Mouse (Mus musculus) layer of hippocampus, postnatal 10 days (tissue): ENCODE data around the gene 5730409E04Rik. TPM values are rescaled to one million over a fixed set of nuclear protein-coding genes. Genes with fewer than 3 reads are reported as not detected.

Source experiments
- DNase-seq, 2 experiments: peaks; one replicate each; pipeline ENCODE4 v3.0.0; 2021; ENCODE audit warnings: low spot score in 2 of 2
- microRNA-seq, 2 experiments: library from miRNA; unstranded; fragments of <30 nt; microRNA quantifications; one replicate each; pipeline ENCODE4 v1.2.0; 2021
- total RNA-seq, 2 experiments: library from RNA; stranded (reverse); gene quantifications; 2 replicates each; pipeline ENCODE4 v1.2.3; 2021

5730409E04Rik gene
- total RNA-seq, 2 experiments from 2014 or later, result 57.3 to 58.1 TPM

DNA sequence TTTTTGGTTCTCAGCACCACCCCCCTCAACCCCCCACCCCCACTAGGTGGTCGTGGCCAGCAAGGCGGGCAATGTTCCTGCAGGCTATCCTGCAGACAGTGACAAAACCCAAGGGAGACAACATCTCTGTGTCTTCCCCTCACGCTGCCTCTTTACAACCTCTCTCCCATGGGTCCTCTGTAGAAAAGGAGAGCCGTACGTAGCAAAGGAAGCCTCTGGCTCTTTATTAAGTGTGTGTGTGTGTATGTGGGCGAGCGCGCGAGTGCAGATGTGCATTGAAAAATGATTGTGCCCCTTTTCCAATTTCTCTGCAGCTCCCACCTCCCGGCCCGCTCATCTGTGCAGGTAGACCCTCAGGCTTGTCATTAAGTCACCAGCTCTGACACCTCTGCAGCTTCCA, 26.7 kb downstream of the 5730409E04Rik start:
- no peak for DNase-seq

DNA sequence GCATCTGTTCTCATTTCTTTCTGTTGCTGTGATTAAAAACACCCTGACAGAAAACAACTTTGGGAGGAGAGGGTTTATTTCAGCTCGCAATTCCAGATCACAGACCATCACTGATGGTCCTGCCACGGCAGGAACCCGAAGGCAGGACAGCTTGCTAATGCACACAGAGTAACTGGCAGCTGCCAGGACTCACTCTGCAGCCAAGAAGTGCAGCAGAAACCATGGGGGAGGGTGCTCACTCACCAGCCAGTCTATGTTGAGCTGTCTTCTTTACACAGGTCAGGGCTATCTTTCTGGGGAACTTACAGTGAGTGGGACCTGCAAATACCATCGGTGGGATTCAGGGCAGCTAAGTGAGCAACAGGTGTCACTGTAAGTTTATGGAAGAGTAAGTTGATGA, 27.8 kb downstream of the 5730409E04Rik start:
- no peak for DNase-seq

GRCm38 (mm10) chr4:126639339-126639738, 29.7 kb downstream of the 5730409E04Rik start:
- DNase-seq, result peak; percentile 35 to 40

GRCm38 (mm10) chr4:126641901-126642300, 32.3 kb downstream of the 5730409E04Rik start:
- DNase-seq, result no peak

DNA sequence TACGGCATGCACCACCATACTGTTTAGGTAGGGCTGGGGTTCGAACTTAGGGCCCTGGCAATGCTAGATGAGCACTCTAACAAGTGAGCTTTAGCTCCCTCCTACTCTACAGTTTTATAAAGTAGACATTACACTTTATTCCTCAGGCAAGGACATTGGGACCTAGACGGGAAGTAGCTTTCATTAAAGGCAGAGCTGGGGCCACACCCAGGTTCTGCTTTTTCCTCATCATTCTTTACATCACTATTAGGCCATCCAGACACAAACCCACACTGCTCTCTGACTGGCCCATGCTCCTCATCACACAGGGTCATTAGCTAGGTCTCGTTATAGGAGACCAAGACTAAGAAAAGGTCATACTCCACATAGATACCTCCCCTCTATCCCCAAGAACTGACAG, 34.2 kb downstream of the 5730409E04Rik start:
- no peak for DNase-seq

DNA sequence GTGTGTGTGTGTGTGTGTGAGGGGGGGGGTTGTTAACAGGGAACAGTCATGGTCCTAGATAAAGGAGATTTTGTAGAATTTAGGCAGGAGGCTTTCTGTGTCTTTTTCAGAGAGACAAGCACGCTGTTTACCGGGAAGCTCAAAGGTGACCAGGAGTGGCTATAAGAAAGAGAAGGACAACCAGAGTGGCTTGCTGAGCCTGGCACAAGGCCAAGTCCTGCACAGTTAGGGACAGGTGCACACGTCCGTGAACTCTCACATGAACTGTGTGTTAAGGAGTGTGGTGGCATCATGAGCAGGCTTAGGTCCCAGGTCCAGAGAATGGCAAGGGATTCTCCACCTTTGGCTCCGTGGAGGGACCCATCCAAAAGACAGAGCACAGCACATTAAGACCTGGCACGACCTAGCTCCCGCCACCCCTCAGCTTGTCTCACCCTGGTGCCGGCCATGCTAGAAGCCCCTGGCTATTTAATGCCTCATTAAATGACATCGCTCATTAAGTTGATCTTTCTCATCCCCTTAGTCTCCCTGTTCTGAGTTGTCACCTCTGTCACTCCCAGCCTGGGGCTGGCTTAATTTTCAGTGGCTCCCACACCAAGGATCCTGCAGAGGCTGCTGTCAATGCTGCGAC, 34.8 kb downstream of the 5730409E04Rik start:
- DNase-seq, result no peak

DNA sequence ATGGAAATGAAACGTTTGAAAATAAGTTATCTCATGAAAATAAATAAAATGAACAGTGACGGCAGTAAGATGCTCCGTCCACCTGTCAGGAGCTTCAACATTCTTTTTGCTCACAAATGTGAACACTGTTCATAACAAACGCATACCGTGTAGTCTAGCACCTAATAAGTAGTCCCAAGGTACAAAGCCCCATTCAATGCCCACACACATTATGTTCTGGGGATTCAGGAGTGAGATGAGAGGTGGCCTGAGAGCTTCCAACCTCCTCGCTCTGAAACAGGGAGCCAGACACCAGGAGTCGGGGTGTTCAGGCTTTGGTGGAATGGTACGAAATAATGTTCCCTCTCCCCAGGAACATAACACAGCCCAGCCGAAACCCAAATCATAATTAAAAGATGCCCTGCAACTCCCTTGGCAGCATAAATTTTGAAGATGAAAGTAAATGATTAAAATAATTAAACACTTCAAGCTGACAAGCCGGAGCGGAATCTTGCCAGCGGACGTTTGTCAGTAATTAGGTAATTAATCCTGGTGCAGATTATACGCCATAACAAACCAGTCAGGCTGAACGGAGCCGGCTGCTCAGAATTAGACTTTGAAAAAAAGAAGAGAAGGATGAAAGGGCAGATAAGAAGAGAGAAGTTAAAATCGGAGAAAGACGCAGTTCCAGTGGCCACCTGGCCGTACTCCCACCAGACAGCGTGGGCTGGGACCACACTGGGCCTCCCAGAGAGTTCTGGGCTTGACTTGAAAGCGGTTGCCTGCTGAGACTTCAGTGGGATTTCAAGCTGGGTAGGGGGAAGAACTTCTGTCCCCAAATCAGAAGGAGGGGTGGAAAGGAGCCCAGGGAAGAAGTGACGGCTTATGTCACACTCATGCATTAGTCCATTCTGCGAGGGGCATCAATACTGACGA, 38.6 kb downstream of the 5730409E04Rik start:
- DNase-seq, result peak; percentile 27 to 36

DNA sequence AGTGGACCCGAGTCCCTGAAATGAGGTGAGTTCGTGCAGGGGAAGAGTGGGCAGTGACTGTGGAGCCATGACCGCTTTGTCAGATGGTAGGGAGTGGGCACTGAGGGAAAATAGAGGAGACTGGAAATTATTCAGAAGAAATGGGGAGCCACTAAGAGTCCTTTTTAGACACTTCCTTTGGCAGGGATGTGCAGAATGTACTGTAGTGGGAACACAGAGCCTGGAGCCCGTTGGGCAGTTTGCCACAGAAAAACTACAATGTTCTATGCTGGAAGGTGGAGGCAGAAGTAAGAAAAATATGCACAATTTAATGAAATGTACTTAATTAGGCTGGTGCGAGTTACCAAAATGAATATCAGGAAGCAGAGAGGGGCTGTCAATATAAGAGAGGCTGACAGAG, 43.5 kb downstream of the 5730409E04Rik start:
- DNase-seq, result no peak

DNA sequence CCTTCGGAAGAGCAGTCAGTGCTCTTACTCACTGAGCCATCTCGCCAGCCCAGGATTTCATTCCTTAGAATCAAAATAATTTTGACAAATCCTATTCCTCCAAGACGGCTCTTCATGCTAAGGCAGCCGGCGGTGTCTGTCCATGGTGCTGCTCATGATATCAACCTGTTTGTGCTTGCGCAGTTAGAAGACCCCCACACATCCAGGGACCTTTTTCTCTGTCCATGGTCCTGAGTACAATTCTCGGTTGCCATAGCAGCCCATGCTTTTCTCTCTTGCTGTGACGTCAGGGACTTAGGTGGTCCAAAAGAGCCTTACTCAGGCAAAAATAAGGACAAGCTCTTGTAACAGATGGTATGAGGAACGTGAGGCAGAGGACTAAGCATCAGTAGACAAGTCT, 45.7 kb downstream of the 5730409E04Rik start:
- no peak for DNase-seq

- DNase-seq, result peak; percentile 41 to 52
Measured at GRCm38 (mm10) chr4:126661249-126661648, 51.6 kb downstream of the 5730409E04Rik start.

Small RNA genes within 50 kb of the gene (microRNA-seq; reads per million reads assigned to microRNA genes)
- 0 reads per million in 2 experiments for gene Mir7119

Other genes starting within 250 kb of the 5730409E04Rik start
- gene Ago3, start 180.3 kb upstream of the 5730409E04Rik start, total RNA-seq, result 10 to 100 TPM; 29.0 to 36.1 TPM
- 10 to 100 TPM; 80.6 to 83.2 TPM for gene Ago1, start 141.2 kb upstream of the 5730409E04Rik start, total RNA-seq
- 1 to 10 TPM; 6.9 to 8.4 TPM for gene Ago4, start 76.3 kb upstream of the 5730409E04Rik start, total RNA-seq
- 1 to 10 TPM; 1.9 to 3.2 TPM for gene Clspn, start 52.9 kb upstream of the 5730409E04Rik start, total RNA-seq
- 100 to 1,000 TPM; 145 to 149 TPM for gene Psmb2, start 67.8 kb downstream of the 5730409E04Rik start, total RNA-seq
- not detected for gene Tfap2e, start 126.4 kb downstream of the 5730409E04Rik start, total RNA-seq
- 100 to 1,000 TPM; 742 to 746 TPM for gene Ncdn, start 143.6 kb downstream of the 5730409E04Rik start, total RNA-seq
- gene AU040320, start 143.7 kb downstream of the 5730409E04Rik start, total RNA-seq, result 10 to 100 TPM; 48.1 to 48.9 TPM